Mouse (Mus musculus): ENCODE results near the gene Padi3. TPM values are rescaled to one million over a fixed set of nuclear protein-coding genes. Genes with fewer than 3 reads are reported as not detected.

The Padi3 gene
- polyA plus RNA-seq, 1 experiment: 1.1 TPM

DNA sequence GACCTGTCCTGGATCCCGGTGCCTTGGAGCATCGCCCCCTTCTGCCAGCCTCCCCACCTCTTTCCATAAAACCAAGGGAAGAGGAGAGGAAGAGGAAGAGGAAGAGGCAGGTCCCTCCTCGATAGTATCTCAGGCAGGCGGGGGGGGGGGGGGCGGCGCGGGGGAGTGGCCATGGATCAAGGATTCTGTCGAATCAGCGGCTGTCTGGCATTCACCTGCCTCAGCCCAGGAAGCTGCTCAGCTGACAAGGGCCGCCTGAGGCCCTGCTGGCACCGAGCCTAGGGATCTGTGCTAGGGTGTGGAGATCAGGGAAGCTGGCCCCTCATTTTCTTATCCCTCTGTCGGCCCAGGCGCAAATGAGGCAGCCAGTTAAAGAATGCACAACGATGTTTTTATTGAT, 2.2 kb upstream of the Padi3 start:
- Histone ChIP-seq H3K36me3 (ENCODE audit: control insufficient read depth, insufficient read depth) (no peaks in the 10 kb centered on the region), H3K79me2 (ENCODE audit: control insufficient read depth, insufficient read depth) (no peaks in the 10 kb centered on the region), H3K4me3 (ENCODE audit: insufficient read depth, poor library complexity, severe bottlenecking) (no peak overlapping the region), H3K27me3 (ENCODE audit: control insufficient read depth, insufficient read depth, insufficient read length) (no peaks in the 10 kb centered on the region), H3ac (ENCODE audit: control insufficient read depth, insufficient read length, low read depth) (no peak overlapping the region), H3K79me3 (ENCODE audit: low read depth) (no peaks in the 10 kb centered on the region)
- TF ChIP-seq FOSL1 (IDR thresholded peaks at IDR 0.05; ENCODE audit: insufficient read depth, low read length, poor library complexity, severe bottlenecking) (no peak), CTCF (IDR thresholded peaks at IDR 0.05; ENCODE audit: control insufficient read depth, insufficient read depth, insufficient read length) (no peak), MAX (IDR thresholded peaks at IDR 0.05) (no peak), USF1 (IDR thresholded peaks at IDR 0.05; ENCODE audit: low read depth) (no peak), CEBPB (IDR thresholded peaks at IDR 0.05; ENCODE audit: low read depth) (no peak), MYOD1 (IDR thresholded peaks at IDR 0.05; ENCODE audit: control insufficient read depth, insufficient read length, low read depth) (no peak), MYOG (IDR thresholded peaks at IDR 0.05; ENCODE audit: control insufficient read depth, extremely low read depth, insufficient read length) (no peak)

GRCm38 (mm10) chr4:140812191-140812590, 1.7 kb upstream of the Padi3 start:
- Histone ChIP-seq H3K4me3 (ENCODE audit: insufficient read depth, poor library complexity, severe bottlenecking) (no peak overlapping the region), H3K79me2 (ENCODE audit: control insufficient read depth, insufficient read depth) (no peaks in the 10 kb centered on the region), H3ac (ENCODE audit: control insufficient read depth, insufficient read length, low read depth) (no peak overlapping the region), H3K79me3 (ENCODE audit: low read depth) (no peaks in the 10 kb centered on the region), H3K36me3 (ENCODE audit: control insufficient read depth, insufficient read depth) (no peaks in the 10 kb centered on the region), H3K27me3 (ENCODE audit: control insufficient read depth, insufficient read depth, insufficient read length) (no peaks in the 10 kb centered on the region)
- TF ChIP-seq USF1 (IDR thresholded peaks at IDR 0.05; ENCODE audit: low read depth) (no peak), FOSL1 (IDR thresholded peaks at IDR 0.05; ENCODE audit: insufficient read depth, low read length, poor library complexity, severe bottlenecking) (no peak), MAX (IDR thresholded peaks at IDR 0.05) (no peak), MYOD1 (IDR thresholded peaks at IDR 0.05; ENCODE audit: control insufficient read depth, insufficient read length, low read depth) (no peak), CEBPB (IDR thresholded peaks at IDR 0.05; ENCODE audit: low read depth) (no peak)

DNA sequence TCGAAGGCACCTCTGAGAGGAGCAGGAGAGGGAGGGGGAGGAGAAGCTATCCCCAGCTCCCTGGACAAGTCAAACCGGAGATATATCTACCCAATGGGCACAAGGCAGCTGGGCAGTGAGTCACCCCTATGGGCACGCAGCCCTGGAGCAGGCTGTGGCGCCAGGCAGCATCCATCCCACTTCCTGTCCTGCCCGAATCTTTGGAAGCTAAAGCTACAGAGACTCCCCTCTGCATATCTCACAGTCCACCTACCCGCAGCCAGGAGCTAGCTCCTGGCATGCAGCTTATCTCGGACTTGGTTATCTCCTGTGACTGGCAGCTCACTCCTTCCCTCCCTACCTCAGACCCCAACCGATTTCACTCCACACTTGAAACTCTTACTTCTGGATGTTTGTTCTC, 1.3 kb downstream of the Padi3 start:
- no peak for TF ChIP-seq MYOG (IDR thresholded peaks at IDR 0.05; ENCODE audit: control insufficient read depth, extremely low read depth, insufficient read length)
- TF ChIP-seq MYOD1 (IDR thresholded peaks at IDR 0.05; ENCODE audit: control insufficient read depth, insufficient read length, low read depth): peak; percentile 81
- TF ChIP-seq FOSL1 (IDR thresholded peaks at IDR 0.05; ENCODE audit: insufficient read depth, low read length, poor library complexity, severe bottlenecking): peak; percentile 41
- peak; percentile 29 for TF ChIP-seq MAX (IDR thresholded peaks at IDR 0.05)
- H3K79me2 ChIP-seq (ENCODE audit: control insufficient read depth, insufficient read depth): no peaks in the 10 kb centered on the region
- H3K36me3 ChIP-seq (ENCODE audit: control insufficient read depth, insufficient read depth): no peaks in the 10 kb centered on the region
- H3K4me3 ChIP-seq (ENCODE audit: insufficient read depth, poor library complexity, severe bottlenecking): no peak overlapping the region
- no peak overlapping the region for H3ac ChIP-seq (ENCODE audit: control insufficient read depth, insufficient read length, low read depth)
- H3K27me3 ChIP-seq (ENCODE audit: control insufficient read depth, insufficient read depth, insufficient read length): no peaks in the 10 kb centered on the region
- H3K79me3 ChIP-seq (ENCODE audit: low read depth): no peaks in the 10 kb centered on the region

GRCm38 (mm10) chr4:140804601-140805000, 5.8 kb downstream of the Padi3 start:
- no peaks in the 10 kb centered on the region for H3K79me3 ChIP-seq (ENCODE audit: low read depth)
- H3ac ChIP-seq (ENCODE audit: control insufficient read depth, insufficient read length, low read depth): no peak overlapping the region
- H3K4me3 ChIP-seq (ENCODE audit: insufficient read depth, poor library complexity, severe bottlenecking): no peak overlapping the region
- H3K79me2 ChIP-seq (ENCODE audit: control insufficient read depth, insufficient read depth): no peaks in the 10 kb centered on the region
- H3K36me3 ChIP-seq (ENCODE audit: control insufficient read depth, insufficient read depth): no peaks in the 10 kb centered on the region
- TF ChIP-seq CEBPB (IDR thresholded peaks at IDR 0.05; ENCODE audit: low read depth): no peak
- TF ChIP-seq MAX (IDR thresholded peaks at IDR 0.05): no peak
- TF ChIP-seq MYOD1 (IDR thresholded peaks at IDR 0.05; ENCODE audit: control insufficient read depth, insufficient read length, low read depth): no peak
- no peak for TF ChIP-seq FOSL1 (IDR thresholded peaks at IDR 0.05; ENCODE audit: insufficient read depth, low read length, poor library complexity, severe bottlenecking)
- no peak for TF ChIP-seq MYOG (IDR thresholded peaks at IDR 0.05; ENCODE audit: control insufficient read depth, extremely low read depth, insufficient read length)
- TF ChIP-seq CTCF (IDR thresholded peaks at IDR 0.05; ENCODE audit: control insufficient read depth, insufficient read depth, insufficient read length): no peak
- TF ChIP-seq USF1 (IDR thresholded peaks at IDR 0.05; ENCODE audit: low read depth): no peak
- peaks cover 3% of the 10 kb centered on the region for H3K27me3 ChIP-seq (ENCODE audit: control insufficient read depth, insufficient read depth, insufficient read length)

DNA sequence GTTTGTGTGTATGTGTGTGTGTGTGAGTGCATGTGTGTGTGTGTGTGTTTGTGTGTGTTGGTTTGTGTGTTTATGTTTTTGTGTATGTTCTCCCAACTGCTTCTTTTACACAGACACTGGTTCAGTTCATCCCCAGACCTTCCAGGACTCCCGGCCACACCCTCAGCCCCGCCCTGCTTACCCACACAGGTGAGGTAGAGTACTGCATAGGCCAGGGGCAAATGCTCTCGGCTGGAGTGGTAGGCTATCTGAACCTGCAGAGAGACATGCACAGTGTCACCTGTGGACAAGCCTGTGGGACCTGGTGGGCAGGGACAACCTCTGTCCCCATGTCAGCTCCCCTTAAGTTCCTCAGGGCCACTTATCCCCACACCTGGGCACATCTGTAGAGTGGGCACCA, 9.1 kb downstream of the Padi3 start:
- no peaks in the 10 kb centered on the region for H3K79me3 ChIP-seq (ENCODE audit: low read depth)
- TF ChIP-seq CEBPB (IDR thresholded peaks at IDR 0.05; ENCODE audit: low read depth): no peak
- no peak for TF ChIP-seq CTCF (IDR thresholded peaks at IDR 0.05; ENCODE audit: control insufficient read depth, insufficient read depth, insufficient read length)
- no peak for TF ChIP-seq MYOD1 (IDR thresholded peaks at IDR 0.05; ENCODE audit: control insufficient read depth, insufficient read length, low read depth)
- H3K79me2 ChIP-seq (ENCODE audit: control insufficient read depth, insufficient read depth): no peaks in the 10 kb centered on the region

GRCm38 (mm10) chr4:140796786-140797185, 13.7 kb downstream of the Padi3 start:
- Histone ChIP-seq H3K36me3 (ENCODE audit: control insufficient read depth, insufficient read depth) (no peaks in the 10 kb centered on the region), H3ac (ENCODE audit: control insufficient read depth, insufficient read length, low read depth) (no peak overlapping the region), H3K79me3 (ENCODE audit: low read depth) (no peaks in the 10 kb centered on the region), H3K79me2 (ENCODE audit: control insufficient read depth, insufficient read depth) (no peaks in the 10 kb centered on the region), H3K4me3 (ENCODE audit: insufficient read depth, poor library complexity, severe bottlenecking) (no peak overlapping the region), H3K27me3 (ENCODE audit: control insufficient read depth, insufficient read depth, insufficient read length) (peaks cover 15% of the 10 kb centered on the region)
- no peak for TF ChIP-seq FOSL1 (IDR thresholded peaks at IDR 0.05; ENCODE audit: insufficient read depth, low read length, poor library complexity, severe bottlenecking)
- TF ChIP-seq MYOD1 (IDR thresholded peaks at IDR 0.05; ENCODE audit: control insufficient read depth, insufficient read length, low read depth): no peak

More for the DNA sequence above, 9.1 kb downstream of the Padi3 start:
- H3K27me3 ChIP-seq (ENCODE audit: control insufficient read depth, insufficient read depth, insufficient read length): peaks cover 15% of the 10 kb centered on the region
- H3ac ChIP-seq (ENCODE audit: control insufficient read depth, insufficient read length, low read depth): no peak overlapping the region
- H3K4me3 ChIP-seq (ENCODE audit: insufficient read depth, poor library complexity, severe bottlenecking): no peak overlapping the region
- H3K36me3 ChIP-seq (ENCODE audit: control insufficient read depth, insufficient read depth): no peaks in the 10 kb centered on the region

Measured in C2C12 (cell line).